In genomic region chr13:9170726-9171125, GRCm38 (mm10) we compare ENCODE assay signal across 19 mouse cellular contexts.
"Had no signal": no experiment of that assay in that cellular context is flagged by ENCODE, and none has a peak within 500 bp of the region (broad histone marks: within the 10 kb centered on the region; RNA-seq: fewer than 3 reads in every experiment).

No protein-coding gene starts in this region.

- H3K4me1 ChIP-seq: midbrain, embryonic 10.5 days; midbrain, embryonic 12.5 days; neural tube, embryonic 13.5 days; neural tube, embryonic 15.5 days had no signal

- H3K9me3 ChIP-seq: midbrain, embryonic 10.5 days; midbrain, embryonic 12.5 days; neural tube, embryonic 13.5 days; neural tube, embryonic 15.5 days had no signal

- H3K27me3 ChIP-seq: midbrain, embryonic 12.5 days; neural tube, embryonic 13.5 days; neural tube, embryonic 15.5 days had no signal

- H3K9ac ChIP-seq: lung, embryonic 14.5 days; midbrain, embryonic 12.5 days; neural tube, embryonic 13.5 days; neural tube, embryonic 15.5 days had no signal

- DNase-seq: lung, adult 18-20 months; lung, embryonic 14.5 days; lung, postnatal 10 days; lung, postnatal 4 days; midbrain, embryonic 14.5 days; retina, postnatal 1 day; right cerebral cortex, adult 18-20 months; right cerebral cortex, postnatal 25 days; right cerebral cortex, postnatal 4 days; spleen, adult 18-20 months; thymus, adult 18-20 months; thymus, postnatal 14 days; thymus, postnatal 36 days had no signal

- H3K27ac ChIP-seq: midbrain, embryonic 10.5 days; midbrain, embryonic 12.5 days; neural tube, embryonic 13.5 days; neural tube, embryonic 15.5 days had no signal

- H3K4me2 ChIP-seq: lung, embryonic 14.5 days; midbrain, embryonic 12.5 days; neural tube, embryonic 13.5 days; neural tube, embryonic 15.5 days had no signal

- H3K4me3 ChIP-seq: midbrain, embryonic 10.5 days; midbrain, embryonic 12.5 days; myocyte; neural tube, embryonic 13.5 days; neural tube, embryonic 15.5 days had no signal

- ATAC-seq: midbrain, embryonic 16.5 days had no signal
